Mouse (Mus musculus): ENCODE data around the gene Palb2.

Gene Palb2

DNA sequence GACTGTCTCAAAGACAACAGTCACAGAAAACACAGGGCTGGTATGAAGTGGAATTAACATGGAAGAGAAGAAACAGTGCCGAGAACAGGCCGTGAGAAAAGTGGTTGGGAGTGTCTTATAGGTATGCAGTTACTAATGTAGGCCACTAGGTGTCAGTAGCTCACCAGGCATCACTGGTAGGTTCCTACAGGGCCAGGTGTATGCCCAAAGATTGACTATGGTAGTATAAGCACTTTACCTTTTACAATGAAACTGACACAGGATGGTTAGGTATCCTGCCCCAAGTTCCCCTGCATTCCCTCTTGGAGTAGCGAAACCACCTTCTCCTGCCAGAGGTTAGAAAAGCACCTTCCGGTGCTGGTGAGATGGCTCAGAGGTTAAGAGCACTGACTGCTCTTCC lies 33.6 kb downstream of the Palb2 start:
- peak; percentile 46 for DNase-seq (ENCODE audit: low read depth)

DNA sequence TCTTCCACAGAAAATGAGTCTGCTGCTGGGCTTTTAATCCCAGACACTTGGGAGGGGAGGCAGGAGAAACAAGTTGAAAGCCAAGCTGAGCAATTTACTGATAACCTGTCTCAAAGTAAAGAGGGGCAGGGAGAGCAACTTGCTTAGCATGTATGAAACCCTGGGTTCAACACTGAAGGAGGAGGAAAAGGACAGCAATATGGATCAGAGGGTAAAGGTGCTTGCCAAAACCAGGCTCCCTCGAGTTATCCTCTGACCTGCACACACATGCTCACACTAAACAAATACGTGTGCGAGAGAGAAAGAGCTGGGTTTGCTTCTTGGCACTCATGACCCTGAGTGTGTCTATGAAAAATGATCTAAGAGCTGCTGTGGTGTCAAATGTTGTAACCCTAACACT lies 34.8 kb downstream of the Palb2 start:
- DNase-seq (ENCODE audit: low read depth), result no peak

DNA sequence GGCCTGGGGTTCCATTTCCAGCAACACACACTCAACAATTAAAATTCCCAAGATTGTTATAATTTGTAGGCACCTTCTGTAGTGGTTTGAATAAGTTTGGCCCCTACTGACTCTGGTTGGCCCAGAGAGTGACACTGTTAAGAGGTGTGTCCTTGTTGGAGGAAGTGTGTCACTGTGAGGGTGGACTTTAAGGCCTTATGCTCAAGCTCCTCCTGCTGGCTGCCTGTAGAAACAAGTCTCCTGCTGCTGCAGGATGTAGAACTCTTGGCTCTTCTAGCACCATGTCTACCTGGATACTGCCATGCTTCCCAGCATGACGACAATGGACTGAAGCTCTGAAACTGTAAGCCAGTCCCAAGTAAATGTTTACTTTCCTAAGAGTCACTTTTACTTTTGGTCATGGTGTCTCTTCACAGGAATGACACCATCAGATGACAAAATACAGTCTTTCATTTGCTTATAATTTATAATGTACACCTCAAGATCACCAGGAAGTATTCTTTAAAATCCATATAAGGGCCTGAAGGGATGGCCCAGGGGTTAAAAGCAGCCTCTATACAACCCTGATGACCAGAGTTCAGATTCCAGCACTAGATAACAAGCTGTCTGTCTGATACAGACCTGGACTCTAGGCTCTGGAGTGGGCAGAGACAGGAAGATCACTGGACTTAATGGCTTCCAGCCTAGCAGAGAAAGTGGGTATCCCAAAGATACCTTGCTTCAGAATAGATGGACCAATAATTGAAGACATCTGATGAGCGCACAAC lies 38.0 kb downstream of the Palb2 start:
- no peak for DNase-seq (ENCODE audit: low read depth)

DNA sequence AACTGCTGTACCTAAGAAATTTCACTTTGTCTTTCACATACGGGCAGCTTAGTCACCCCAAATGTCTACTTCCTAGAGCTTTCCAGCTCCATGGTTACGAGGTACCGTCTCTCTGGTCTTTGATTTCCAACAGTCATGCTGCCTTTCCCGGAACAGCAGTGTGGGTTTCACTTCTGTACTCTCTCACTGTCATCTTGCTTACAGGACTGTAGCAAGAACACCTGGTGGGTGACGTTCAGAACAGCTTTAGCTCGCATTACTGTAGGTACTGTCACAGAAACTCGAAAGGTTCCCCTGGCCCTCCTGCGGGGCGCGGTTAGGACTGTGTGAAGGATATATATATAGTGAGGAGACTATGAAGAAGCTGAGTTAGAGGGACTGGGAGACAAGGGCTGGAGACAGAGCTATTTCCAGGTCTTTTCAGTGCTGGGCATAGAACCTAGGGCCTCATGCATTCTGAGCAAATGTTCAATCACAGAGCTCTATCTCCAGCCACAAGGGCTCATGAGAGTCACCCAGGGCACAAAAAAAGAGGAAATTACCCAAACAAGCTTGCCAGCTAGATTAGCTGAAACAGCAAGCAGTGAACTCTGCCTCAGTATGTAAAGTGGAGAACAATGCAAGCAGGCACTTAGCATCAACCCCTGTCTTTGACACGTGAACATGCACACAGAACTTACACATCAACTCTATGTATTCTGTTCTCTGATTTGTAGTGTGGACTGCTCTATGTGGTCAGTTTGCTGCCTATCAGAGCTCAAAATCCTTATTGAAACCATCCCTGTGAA lies 45.4 kb downstream of the Palb2 start:
- DNase-seq (ENCODE audit: low read depth), result no peak

DNA sequence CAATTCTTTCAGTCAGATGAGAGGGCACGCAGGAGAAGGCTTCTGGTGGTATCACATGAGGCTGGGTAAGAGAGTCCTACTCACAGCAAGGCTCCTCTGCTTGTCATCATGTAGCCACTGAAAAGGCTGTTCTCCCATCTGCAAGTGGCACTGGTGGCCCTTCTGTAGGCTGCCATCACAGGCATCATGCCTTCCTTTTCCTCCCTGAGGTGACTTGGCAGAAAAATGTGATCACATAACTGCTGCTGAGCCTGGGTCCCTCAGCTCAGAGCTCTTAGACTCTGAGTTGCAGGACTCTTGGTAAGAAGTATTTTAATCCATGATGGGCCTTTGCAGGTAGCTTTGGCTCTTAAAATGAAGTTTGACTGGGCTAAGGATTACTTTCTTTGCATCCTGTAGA lies 51.7 kb downstream of the Palb2 start:
- DNase-seq (ENCODE audit: low read depth), result no peak

DNA sequence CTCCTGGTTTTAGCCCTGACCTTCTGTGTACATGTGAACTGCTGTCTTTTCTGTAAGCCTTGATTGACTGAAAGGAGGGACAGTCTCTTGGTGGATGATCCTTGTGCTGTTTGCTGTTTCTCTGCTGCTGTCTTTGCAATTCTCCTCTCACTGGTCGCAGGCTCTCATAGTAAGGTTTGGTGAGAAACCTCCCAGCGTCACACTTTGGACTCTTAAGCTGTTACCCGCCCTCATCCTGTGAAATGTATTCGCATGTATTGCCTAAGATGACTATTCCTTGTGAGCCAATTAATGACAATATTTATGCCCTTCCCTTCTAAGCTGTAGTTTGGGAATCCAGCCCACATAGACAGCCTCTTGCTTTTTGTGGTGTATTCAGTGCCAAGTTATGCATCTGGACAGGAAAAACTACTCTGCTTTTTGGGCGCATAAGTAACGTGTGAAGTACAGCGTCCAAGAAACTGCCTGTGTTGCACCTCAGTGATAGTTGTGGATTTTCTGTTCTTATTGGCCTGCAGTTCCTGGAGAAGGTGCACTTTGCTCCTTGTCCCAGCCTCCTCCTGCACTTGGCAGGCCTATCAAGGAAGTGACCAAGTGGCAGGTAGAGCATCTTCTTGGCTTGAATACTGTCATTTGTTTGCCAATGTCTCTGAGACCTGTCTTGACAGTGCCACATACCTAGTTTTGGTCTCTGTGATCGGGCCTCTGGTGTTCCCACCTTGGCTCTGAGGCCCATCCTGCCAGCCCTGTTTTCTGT lies 52.8 kb downstream of the Palb2 start:
- DNase-seq (ENCODE audit: low read depth), result no peak

DNA sequence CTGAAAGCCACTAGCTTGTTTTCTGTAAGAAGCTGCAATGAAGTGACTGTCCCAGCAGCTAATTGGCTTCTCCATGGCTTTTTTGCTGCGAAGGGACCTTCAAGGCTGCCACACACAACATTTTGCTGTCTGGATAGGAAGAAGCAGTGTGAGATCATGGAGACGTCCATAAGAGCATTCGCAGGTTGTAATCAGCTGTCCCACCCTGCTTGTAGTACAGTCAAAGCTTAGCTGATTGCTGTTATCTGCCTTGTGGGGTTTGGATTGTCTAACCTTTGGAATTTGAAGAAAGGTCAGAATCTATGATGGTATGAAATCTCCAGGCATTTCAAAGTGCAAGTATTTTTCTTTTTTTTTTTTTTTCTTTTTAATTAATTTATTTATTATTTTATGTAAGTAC lies 58.4 kb downstream of the Palb2 start:
- no peak for DNase-seq (ENCODE audit: low read depth)

DNA sequence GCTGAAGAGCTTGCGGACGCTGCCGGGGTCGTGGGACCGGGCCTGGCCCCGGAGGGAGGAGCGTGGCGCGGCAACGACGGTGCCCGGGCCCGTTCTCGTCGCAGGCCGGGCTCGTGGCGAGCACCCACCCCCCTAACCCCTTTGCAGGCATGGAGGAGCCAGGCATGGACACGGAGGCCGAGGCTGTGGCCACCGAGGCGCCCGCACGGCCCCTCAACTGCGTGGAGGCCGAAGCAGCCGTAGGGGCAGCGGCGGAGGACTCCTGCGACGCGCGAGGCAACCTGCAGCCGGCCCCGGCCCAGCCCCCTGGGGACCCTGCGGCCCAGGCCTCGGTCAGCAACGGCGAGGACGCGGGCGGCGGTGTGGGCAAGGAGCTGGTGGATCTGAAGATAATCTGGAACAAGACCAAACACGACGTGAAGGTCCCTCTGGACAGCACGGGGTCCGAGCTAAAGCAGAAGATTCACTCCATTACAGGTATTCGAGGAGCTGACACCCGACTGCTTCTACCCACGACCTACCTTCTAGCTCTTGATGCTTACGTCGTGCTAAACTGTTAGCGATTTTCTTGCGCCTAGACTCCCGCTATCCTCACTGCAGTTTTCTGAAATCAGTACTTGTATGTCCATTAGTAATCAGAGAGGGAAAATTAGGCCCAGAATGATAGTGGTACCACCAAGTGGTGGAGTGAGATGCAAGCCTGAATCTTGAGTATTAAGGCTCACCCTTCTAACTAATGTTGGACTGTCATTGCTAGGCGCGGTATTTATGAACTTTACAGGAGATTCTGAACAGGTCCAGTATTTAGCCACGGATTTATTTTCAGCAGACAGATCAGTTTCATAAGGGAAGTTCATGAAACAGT lies 65.0 kb downstream of the Palb2 start:
- no peak for DNase-seq (ENCODE audit: low read depth)

DNA sequence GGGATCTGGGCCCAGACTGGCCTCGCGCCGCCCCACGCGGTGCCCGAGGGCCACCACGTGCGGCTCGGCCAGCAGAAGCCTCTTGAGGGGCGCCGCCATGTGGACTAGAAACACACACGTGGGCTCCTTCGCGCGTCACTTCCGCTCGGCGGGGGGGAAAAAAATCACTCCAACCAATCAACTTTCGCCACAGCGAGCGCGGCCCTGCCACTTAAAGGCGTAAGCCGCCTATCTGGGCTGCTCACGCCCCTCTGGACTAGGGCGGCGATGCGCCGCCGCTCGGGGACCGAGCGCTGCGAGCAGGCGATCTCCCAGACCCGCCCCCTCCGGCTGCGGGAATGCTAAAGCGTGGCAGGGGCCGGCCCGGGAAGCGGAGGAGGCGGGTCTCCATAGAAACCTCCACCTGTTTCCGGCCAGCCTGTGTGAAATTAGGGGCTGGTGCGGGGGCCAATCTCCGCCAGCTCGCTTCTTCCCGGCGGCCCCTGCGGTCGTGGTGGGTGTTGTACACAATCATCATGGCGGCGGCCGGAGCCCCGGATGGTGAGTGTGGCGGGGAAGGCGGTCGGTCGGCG lies 65.8 kb downstream of the Palb2 start, which contains the start of the genes Ubfd1 and Ears2:
TSS of gene Ubfd1 (plus strand) at position 231 of the 572 bp plus-strand sequence.
TSS of gene Ears2 (minus strand) at position 319 of the 572 bp plus-strand sequence.
- peak; percentile 93 for DNase-seq (ENCODE audit: low read depth)

DNA sequence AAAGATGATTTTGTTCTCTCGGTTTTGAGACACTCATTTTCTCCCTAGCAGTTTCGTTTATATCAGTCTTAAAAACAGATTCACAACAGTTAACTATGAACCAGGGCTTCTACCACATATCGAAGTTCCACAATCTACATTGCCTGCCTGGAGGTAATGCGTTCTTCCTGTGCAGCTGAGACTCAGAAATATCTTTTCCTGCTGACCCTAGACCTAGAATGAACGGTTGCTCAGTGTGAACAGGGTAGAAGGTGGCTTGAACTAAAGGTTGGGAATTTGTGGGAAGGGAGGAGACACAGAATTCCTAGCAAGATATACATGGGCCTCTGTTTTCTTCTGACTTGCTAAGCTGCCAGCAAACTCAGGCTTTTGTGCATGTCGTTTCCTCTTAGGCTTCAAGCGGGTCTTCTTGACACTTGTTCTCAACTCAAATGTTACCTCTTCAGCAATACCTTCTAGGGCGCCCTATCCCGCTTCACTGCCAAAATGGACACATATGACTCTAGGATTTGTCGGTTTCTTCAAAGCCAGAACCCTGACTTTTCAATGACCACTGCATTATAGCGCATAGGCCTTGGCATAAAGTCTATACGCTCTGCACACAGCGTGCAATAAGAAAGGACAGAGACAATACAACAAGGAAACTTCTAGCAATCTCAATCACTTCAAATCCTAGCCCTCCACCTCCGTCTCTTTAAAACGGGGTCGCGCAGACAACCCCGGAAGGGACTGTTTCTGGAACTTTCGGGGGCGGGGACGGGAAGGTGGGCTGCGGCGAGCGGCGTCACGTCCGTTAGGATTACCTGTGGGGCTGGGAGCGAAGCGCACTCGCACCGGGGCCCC lies 66.5 kb downstream of the Palb2 start:
- DNase-seq (ENCODE audit: low read depth), result no peak

DNA sequence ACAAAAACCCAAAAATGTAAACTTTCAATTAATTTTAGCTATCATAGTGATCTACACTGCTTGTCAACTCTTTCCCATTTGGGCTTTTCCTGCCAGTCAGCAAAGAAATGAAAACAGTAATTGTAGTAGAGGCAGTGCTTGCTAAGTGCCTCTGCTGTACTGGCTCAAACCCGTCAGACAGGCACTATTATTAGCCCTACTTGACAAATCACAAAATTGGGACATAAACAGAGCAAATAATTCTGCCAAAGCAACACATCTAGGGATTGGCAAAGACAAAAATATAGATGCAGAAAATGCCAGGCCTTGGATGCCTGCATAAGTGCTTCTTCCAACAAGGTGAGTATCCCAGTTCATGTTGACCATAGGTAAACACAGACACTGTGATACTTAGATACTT lies 67.1 kb downstream of the Palb2 start:
- DNase-seq (ENCODE audit: low read depth), result no peak
